Mouse (Mus musculus): ENCODE results near the gene Olfr1229.

Olfr1229 gene

GRCm38 (mm10) chr2:89287914-89288313 is at the start of gene Olfr1229:
Gene Olfr1229, minus strand, starts transcription at chr2:89288014.
- no peak for DNase-seq (ENCODE audit: low read depth)

DNA sequence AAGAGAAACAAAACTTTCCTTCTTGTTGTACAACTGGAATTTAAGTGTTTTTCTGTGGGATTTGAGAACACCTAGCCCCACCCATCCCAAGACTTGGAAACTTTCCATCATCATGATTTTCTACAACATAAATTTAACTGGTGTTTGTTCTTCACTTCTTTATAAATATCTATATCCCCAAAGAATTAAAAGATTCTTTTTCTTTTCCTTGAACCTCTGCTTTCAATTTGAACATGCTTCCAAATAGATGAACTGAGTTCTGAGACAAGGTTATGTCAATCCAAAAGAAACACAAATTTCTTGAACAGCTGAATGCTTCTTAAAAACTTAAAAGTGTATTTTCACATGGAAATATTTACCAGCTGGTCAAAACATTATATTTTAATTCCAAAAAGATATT is 41.8 kb upstream of the Olfr1229 start, which contains the start of gene Olfr1232:
Gene Olfr1232, minus strand, starts transcription at position 101 of the 400 bp plus-strand sequence.
- DNase-seq (ENCODE audit: low read depth), result no peak

GRCm38 (mm10) chr2:89306974-89307373 is 19.2 kb upstream of the Olfr1229 start, which contains the start of gene Olfr1231:
Gene Olfr1231, minus strand, starts transcription at chr2:89307074.
- no peak for DNase-seq (ENCODE audit: low read depth)

GRCm38 (mm10) chr2:89297168-89297567 is 9.4 kb upstream of the Olfr1229 start, which contains the start of gene Olfr1230:
Gene Olfr1230, minus strand, starts transcription at chr2:89297268.
- no peak for DNase-seq (ENCODE audit: low read depth)

GRCm38 (mm10) chr2:89253962-89254361 is 33.9 kb downstream of the Olfr1229 start, which contains the start of gene Olfr1228:
Gene Olfr1228, minus strand, starts transcription at chr2:89254062.
- no peak for DNase-seq (ENCODE audit: low read depth)
